In the genomic region with DNA sequence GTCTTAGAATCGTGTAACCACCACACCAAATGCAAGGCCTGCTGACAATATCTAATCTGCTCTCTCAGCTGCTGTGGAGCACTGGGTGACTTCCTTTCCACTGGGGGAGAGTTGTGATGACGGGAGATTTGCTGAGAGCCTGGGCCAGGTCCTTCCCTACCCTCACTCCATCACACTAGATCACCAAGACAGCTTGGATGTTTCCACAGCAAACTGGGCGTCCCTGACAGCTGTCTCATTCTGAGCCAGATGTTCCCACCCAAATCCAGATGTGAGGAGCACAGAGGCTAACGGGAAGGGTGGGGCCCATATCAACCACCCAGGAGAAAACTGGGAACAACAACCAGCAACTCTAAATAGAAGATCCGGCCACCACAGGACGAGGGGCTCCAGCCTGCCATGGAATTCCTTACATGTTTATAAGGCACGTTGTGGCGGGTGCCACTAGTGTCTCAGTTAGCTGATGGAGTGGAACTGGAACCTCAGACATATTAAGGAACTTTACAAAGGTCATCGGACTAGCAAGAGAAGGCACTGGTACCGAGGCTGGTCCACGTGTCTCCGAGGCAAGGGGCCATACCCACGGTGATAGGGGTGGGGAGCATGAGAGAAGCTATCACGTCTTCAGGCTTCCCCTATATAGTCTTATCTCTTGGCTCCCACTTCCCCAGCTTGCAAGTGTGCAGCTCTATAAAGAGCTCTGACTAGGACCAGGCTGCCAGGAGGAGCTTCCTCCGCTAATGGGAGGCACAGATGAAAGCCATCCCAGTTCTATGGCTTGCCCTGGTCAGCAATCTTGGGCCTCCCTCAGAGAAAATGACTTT, we compare ENCODE assay signal across 8 mouse cellular contexts. TPM values are rescaled to one million over a fixed set of nuclear protein-coding genes. Genes with fewer than 3 reads are reported as not detected.
DNase-seq lines count a peak whose midpoint lies in the region; ATAC-seq lines count a peak whose summit lies in the region.

No protein-coding gene starts in this region.

- H3K27ac ChIP-seq in heart, embryonic 11.5 days (ENCODE audit: low read depth, low read length): peak overlapping the region; percentile 30; the same call in 1 of the 2 replicates
- H3K27ac ChIP-seq in limb, embryonic 15.5 days: peak overlapping the region; percentile 18; the same call in 1 of the 2 replicates
- H3K27ac ChIP-seq in neural tube, embryonic 15.5 days (replicated peaks): no peak overlapping the region

- H3K27me3 ChIP-seq in heart, embryonic 11.5 days (ENCODE audit: control insufficient read depth, insufficient read depth, low read length): no peaks in the 10 kb centered on the region
- peaks cover 4% of the 10 kb centered on the region; the same call in 1 of the 2 replicates for H3K27me3 ChIP-seq in limb, embryonic 15.5 days
- H3K27me3 ChIP-seq in neural tube, embryonic 15.5 days (replicated peaks): peaks cover 8% of the 10 kb centered on the region; the same call in 1 of the 2 replicates

- no peak for ATAC-seq in heart, embryonic 11.5 days (replicated peaks; ENCODE audit: insufficient number of reproducible peaks, low FRiP score, low TSS enrichment)
- no peak for ATAC-seq in limb, embryonic 15.5 days (ENCODE audit: insufficient number of reproducible peaks, low FRiP score, low TSS enrichment, low read depth)
- ATAC-seq in neural tube, embryonic 15.5 days (ENCODE audit: low FRiP score): no peak

- peak; percentile 48 to 69 for DNase-seq in lung, adult 18-20 months
- no peak for DNase-seq in lung, postnatal 25 days (ENCODE audit: low spot score)
- no peak for DNase-seq in cerebellum, postnatal 36 days
- no peak for DNase-seq in testis, postnatal 14 days (ENCODE audit: low spot score)
- DNase-seq in cerebellum, postnatal 4 days (ENCODE audit: low spot score in 2 of 2): no peak

- WGBS in heart, embryonic 11.5 days (ENCODE audit: insufficient replicate concordance): 38% methylated on average over 15 of the region's 15 CpGs
- WGBS in limb, embryonic 15.5 days: 61% methylated on average over 15 of the region's 15 CpGs
- WGBS in neural tube, embryonic 15.5 days: 78% methylated on average over 15 of the region's 15 CpGs

- H3K9me3 ChIP-seq in heart, embryonic 11.5 days (replicated peaks; ENCODE audit: control insufficient read depth, low read length): no peaks in the 10 kb centered on the region
- no peaks in the 10 kb centered on the region for H3K9me3 ChIP-seq in limb, embryonic 15.5 days
- no peaks in the 10 kb centered on the region for H3K9me3 ChIP-seq in neural tube, embryonic 15.5 days (replicated peaks)

- H3K36me3 ChIP-seq in heart, embryonic 11.5 days (ENCODE audit: control insufficient read depth, insufficient read depth, low read length): peaks cover 9% of the 10 kb centered on the region
- peaks cover 12% of the 10 kb centered on the region for H3K36me3 ChIP-seq in limb, embryonic 15.5 days
- H3K36me3 ChIP-seq in neural tube, embryonic 15.5 days: peaks cover 10% of the 10 kb centered on the region

- peak overlapping the region; percentile 45 for H3K4me2 ChIP-seq in heart, embryonic 11.5 days
- peak overlapping the region; percentile 29; the same call in 1 of the 2 replicates for H3K4me2 ChIP-seq in limb, embryonic 15.5 days
- H3K4me2 ChIP-seq in neural tube, embryonic 15.5 days: peak overlapping the region; percentile 78

- peaks cover 18% of the 10 kb centered on the region for H3K4me1 ChIP-seq in heart, embryonic 11.5 days (ENCODE audit: control insufficient read depth, insufficient read depth, low read length)
- peaks cover 25% of the 10 kb centered on the region for H3K4me1 ChIP-seq in limb, embryonic 15.5 days
- peaks cover 37% of the 10 kb centered on the region for H3K4me1 ChIP-seq in neural tube, embryonic 15.5 days

- H3K9ac ChIP-seq in heart, embryonic 11.5 days (ENCODE audit: low read depth, low read length): peak overlapping the region; percentile 43
- H3K9ac ChIP-seq in limb, embryonic 15.5 days: no peak overlapping the region
- peak overlapping the region; percentile 24; the same call in 1 of the 2 replicates for H3K9ac ChIP-seq in neural tube, embryonic 15.5 days (replicated peaks)

- H3K4me3 ChIP-seq in heart, embryonic 11.5 days (ENCODE audit: low read depth, low read length): peak overlapping the region; percentile 17
- peak overlapping the region; percentile 0; the same call in 1 of the 2 replicates for H3K4me3 ChIP-seq in limb, embryonic 15.5 days
- peak overlapping the region; percentile 8; the same call in 1 of the 2 replicates for H3K4me3 ChIP-seq in neural tube, embryonic 15.5 days (replicated peaks)

RNA-seq across cellular contexts. Expression of a gene that starts 2.3 kb away (rescaled TPM):
- polyA plus RNA-seq in heart, embryonic 11.5 days (2014; fragmentation: Nextera tagmentation; extraction: Ambion mirVana): 6.3 and 7.6 TPM in 2 replicates
- polyA plus RNA-seq in limb, embryonic 15.5 days (2015; fragmentation: Nextera tagmentation; extraction: Ambion mirVana): 9.2 and 12.6 TPM in 2 replicates
- 19.3 and 20.9 TPM in 2 replicates for polyA plus RNA-seq in neural tube, embryonic 15.5 days (2015; fragmentation: Nextera tagmentation; extraction: Ambion mirVana)

RNA-seq across cellular contexts. Expression of a gene that starts 9.5 kb away (rescaled TPM):
- polyA plus RNA-seq in heart, embryonic 11.5 days (2014; fragmentation: Nextera tagmentation; extraction: Ambion mirVana): 105 and 119 TPM in 2 replicates
- 117 and 125 TPM in 2 replicates for polyA plus RNA-seq in limb, embryonic 15.5 days (2015; fragmentation: Nextera tagmentation; extraction: Ambion mirVana)
- 95.7 and 115 TPM in 2 replicates for polyA plus RNA-seq in neural tube, embryonic 15.5 days (2015; fragmentation: Nextera tagmentation; extraction: Ambion mirVana)

RNA-seq across cellular contexts. Expression of a gene that starts 28.4 kb away (rescaled TPM):
- 1.5 and 2.6 TPM in 2 replicates for polyA plus RNA-seq in heart, embryonic 11.5 days (2014; fragmentation: Nextera tagmentation; extraction: Ambion mirVana)
- 3.1 TPM in 2 replicates for polyA plus RNA-seq in limb, embryonic 15.5 days (2015; fragmentation: Nextera tagmentation; extraction: Ambion mirVana)
- polyA plus RNA-seq in neural tube, embryonic 15.5 days (2015; fragmentation: Nextera tagmentation; extraction: Ambion mirVana): 8.9 and 10.0 TPM in 2 replicates

RNA-seq across cellular contexts. Expression of a gene that starts 41.7 kb away (rescaled TPM):
- polyA plus RNA-seq in heart, embryonic 11.5 days (2014; fragmentation: Nextera tagmentation; extraction: Ambion mirVana): 58.9 and 59.2 TPM in 2 replicates
- 56.9 and 61.0 TPM in 2 replicates for polyA plus RNA-seq in limb, embryonic 15.5 days (2015; fragmentation: Nextera tagmentation; extraction: Ambion mirVana)
- polyA plus RNA-seq in neural tube, embryonic 15.5 days (2015; fragmentation: Nextera tagmentation; extraction: Ambion mirVana): 19.9 and 34.3 TPM in 2 replicates

RNA-seq across cellular contexts. Expression of a gene that starts 44.7 kb away (rescaled TPM):
- 2.1 and 2.3 TPM in 2 replicates for polyA plus RNA-seq in heart, embryonic 11.5 days (2014; fragmentation: Nextera tagmentation; extraction: Ambion mirVana)
- 3.4 and 5.2 TPM in 2 replicates for polyA plus RNA-seq in limb, embryonic 15.5 days (2015; fragmentation: Nextera tagmentation; extraction: Ambion mirVana)
- polyA plus RNA-seq in neural tube, embryonic 15.5 days (2015; fragmentation: Nextera tagmentation; extraction: Ambion mirVana): 2.0 and 3.9 TPM in 2 replicates

Comparison
In these comparisons a context has a peak if more than half of its experiments do, and no peak if none do; other contexts are left out.
1. DNase-seq: peak in lung, adult 18-20 months (2 of 2); none in lung, postnatal 25 days (single experiment), cerebellum, postnatal 36 days (0 of 2), testis, postnatal 14 days (single experiment) and cerebellum, postnatal 4 days (0 of 2).
2. Peak in every context shown above with its lines, with median percentiles within 50 percentile points of each other: H3K4me2 ChIP-seq and H3K4me3 ChIP-seq.